Mouse (Mus musculus): ENCODE data around the gene Acsbg1. TPM values are rescaled to one million over a fixed set of nuclear protein-coding genes. Genes with fewer than 3 reads are reported as not detected.
A peak's percentile ranks its signal among the peaks of the same experiment; 100 is the strongest.
"Not testable (repeated sequence)": the region's sequence is repeated elsewhere in the genome, so short reads cannot be mapped to it uniquely, and the experiment has no call there.

Gene Acsbg1
- polyA plus RNA-seq (2016; fragmentation: Nextera tagmentation; extraction: Ambion mirVana): 7.4 and 12.9 TPM in 2 replicates

DNA sequence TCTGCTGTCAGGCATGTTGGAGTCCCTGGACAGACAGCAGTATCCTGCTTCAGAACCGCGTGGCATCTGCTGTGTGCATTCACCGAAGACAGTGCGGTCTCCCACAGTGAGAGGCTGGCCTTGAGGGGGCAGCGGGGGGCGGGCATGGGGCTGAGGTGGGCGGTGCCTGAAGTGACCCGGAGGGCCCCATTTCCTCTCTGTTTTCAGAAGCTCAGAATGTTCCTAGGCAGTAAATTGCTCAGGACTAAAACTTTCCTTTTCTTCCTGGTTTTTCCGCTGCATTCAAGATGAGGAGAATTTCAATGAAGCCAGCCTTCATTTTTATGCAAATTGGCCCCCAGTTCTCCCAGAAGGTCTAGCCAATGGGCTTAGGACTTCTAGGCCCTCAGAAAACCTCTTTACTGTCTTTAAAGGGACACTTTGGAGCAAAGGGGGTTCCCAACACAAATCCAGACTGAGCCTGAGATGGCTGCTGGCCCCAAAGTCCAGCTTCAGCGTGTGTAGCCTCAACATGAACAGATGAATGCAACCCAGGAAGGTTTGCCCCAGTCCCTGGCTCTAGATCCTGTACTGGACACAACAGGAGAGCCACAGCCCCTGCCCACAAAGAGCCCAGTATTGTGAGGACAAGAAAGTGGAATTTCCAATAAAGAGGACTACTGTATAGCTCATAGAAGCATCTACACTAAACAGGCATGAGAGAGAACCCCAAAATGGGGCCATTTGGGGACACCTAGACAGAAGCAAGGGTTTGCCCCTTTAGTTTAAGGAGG, at the start of gene Acsbg1:
Acsbg1 (minus strand) TSS at position 266 of the 773 bp plus-strand sequence.
- H3K27me3 ChIP-seq (ENCODE audit: low read depth, poor library complexity, severe bottlenecking): no peaks in the 10 kb centered on the region
- peak within 1 kb of the TSS; percentile 47 for H3K4me3 ChIP-seq
- no peaks in the 10 kb centered on the region for H3K36me3 ChIP-seq
- peak; percentile 40 for DNase-seq (ENCODE audit: low spot score)
- no peaks in the 10 kb centered on the region for H3K9me3 ChIP-seq (replicated peaks)
- 9% methylated on average over 10 of the region's 10 CpGs for WGBS
- peak within 1 kb of the TSS; percentile 84 for H3K27ac ChIP-seq (replicated peaks)
- H3K4me1 ChIP-seq: peaks cover 19% of the 10 kb centered on the region

DNA sequence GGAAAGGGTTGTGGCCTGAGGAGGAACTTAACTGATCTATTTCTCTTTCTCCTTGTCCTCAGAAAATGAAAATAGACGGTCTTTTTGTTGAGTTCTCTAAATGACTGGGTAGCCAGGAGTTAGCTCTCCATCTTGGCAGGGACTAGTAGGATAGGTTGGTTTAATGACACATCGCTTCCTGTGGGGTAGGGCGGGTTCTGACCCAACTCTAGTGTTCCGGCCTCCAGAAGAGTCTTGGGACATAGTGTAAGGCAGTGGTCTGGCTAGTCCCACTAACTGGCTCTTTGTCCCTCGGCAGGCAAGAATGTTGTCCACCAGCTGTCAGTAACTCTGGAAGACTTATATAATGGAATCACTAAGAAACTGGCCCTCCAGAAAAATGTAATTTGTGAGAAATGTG, 46.4 kb upstream of the Acsbg1 start:
- Histone ChIP-seq H3K27me3 (ENCODE audit: low read depth, poor library complexity, severe bottlenecking) (peaks cover 5% of the 10 kb centered on the region; the same call in 1 of the 2 replicates), H3K9me3 (replicated peaks) (no peaks in the 10 kb centered on the region), H3K27ac (replicated peaks) (no peak overlapping the region), H3K4me1 (peaks cover 15% of the 10 kb centered on the region), H3K4me3 (no peak overlapping the region), H3K36me3 (peaks cover 30% of the 10 kb centered on the region)
- 89% methylated on average over 5 of the region's 5 CpGs for WGBS
- no peak for DNase-seq (ENCODE audit: low spot score)

- Histone ChIP-seq H3K36me3 (peaks cover 24% of the 10 kb centered on the region), H3K27ac (replicated peaks) (no peak overlapping the region), H3K27me3 (ENCODE audit: low read depth, poor library complexity, severe bottlenecking) (peaks cover 5% of the 10 kb centered on the region; the same call in 1 of the 2 replicates), H3K9me3 (replicated peaks) (no peaks in the 10 kb centered on the region), H3K4me3 (no peak overlapping the region), H3K4me1 (peaks cover 15% of the 10 kb centered on the region)
- DNase-seq (ENCODE audit: low spot score): no peak
- WGBS: 50% methylated on average over 8 of the region's 8 CpGs
These were observed 45.8 kb upstream of the Acsbg1 start for GRCm38 (mm10) chr9:54707288-54707999.

DNA sequence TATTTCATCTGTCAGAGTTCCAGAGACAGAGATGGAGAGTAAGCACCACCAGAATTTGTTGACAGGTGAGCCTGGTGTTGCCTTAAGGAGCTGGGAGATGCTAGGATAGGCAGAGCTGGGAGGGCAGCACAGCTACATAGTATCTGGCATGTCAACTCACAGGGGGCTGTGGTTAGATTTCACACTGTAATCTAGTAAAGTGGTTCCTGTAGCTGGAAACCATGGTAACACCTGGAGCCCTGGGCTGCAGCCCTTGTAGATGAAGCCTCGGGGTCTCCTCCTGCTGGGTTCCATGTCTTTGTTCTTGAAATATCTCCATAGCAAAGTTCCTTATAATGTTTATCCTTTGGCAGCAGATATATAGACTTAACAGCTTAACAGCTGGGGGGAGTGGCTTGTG, 43.9 kb upstream of the Acsbg1 start:
- H3K27ac ChIP-seq (replicated peaks): no peak overlapping the region
- peaks cover 6% of the 10 kb centered on the region; the same call in 1 of the 2 replicates for H3K36me3 ChIP-seq
- DNase-seq (ENCODE audit: low spot score): no peak
- H3K4me3 ChIP-seq: no peak overlapping the region
- whole genome bisulfite sequencing: 65% methylated on average over 1 of the region's 1 CpGs
- H3K27me3 ChIP-seq (ENCODE audit: low read depth, poor library complexity, severe bottlenecking): peaks cover 17% of the 10 kb centered on the region
- H3K4me1 ChIP-seq: peaks cover 15% of the 10 kb centered on the region
- H3K9me3 ChIP-seq (replicated peaks): no peaks in the 10 kb centered on the region

GRCm38 (mm10) chr9:54704361-54704760, 42.7 kb upstream of the Acsbg1 start:
- no peak for DNase-seq (ENCODE audit: low spot score)
- Histone ChIP-seq H3K9me3 (replicated peaks) (no peaks in the 10 kb centered on the region), H3K27me3 (ENCODE audit: low read depth, poor library complexity, severe bottlenecking) (peaks cover 29% of the 10 kb centered on the region), H3K4me1 (peaks cover 23% of the 10 kb centered on the region), H3K36me3 (0 out of 2 replicates have a peak, but pooled peaks cover 4% of the 10 kb centered on the region), H3K27ac (replicated peaks) (no peak overlapping the region), H3K4me3 (no peak overlapping the region)
- WGBS: 80% methylated on average over 5 of the region's 5 CpGs

DNA sequence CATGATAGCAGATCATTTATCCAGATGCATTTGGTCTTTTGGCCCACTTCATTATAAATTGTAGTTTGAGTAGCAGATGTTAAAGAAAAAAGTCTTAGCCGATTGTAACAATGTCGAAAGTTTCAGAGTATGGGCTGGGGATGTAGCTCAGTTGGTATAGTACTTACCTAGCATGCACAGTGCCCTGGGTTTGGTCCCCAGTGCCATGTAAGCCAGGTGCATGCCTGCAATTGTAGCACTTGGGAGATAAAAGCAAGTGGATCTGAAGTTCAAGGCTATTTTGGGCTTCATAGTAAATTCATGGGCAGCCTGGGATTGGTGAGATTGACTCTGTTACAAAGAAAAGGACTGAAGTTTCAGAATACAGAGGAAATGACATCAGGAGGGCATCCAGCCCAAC, 40.9 kb upstream of the Acsbg1 start:
- Histone ChIP-seq H3K36me3 (no peaks in the 10 kb centered on the region), H3K4me3 (no peak overlapping the region), H3K27me3 (ENCODE audit: low read depth, poor library complexity, severe bottlenecking) (peaks cover 42% of the 10 kb centered on the region), H3K9me3 (replicated peaks) (no peaks in the 10 kb centered on the region), H3K27ac (replicated peaks) (no peak overlapping the region), H3K4me1 (peaks cover 25% of the 10 kb centered on the region)
- WGBS: 93% methylated on average over 2 of the region's 2 CpGs
- DNase-seq (ENCODE audit: low spot score): no peak

- Histone ChIP-seq H3K4me1 (peaks cover 15% of the 10 kb centered on the region), H3K9me3 (replicated peaks) (no peaks in the 10 kb centered on the region), H3K27ac (replicated peaks) (no peak overlapping the region), H3K36me3 (no peaks in the 10 kb centered on the region), H3K27me3 (ENCODE audit: low read depth, poor library complexity, severe bottlenecking) (peaks cover 48% of the 10 kb centered on the region), H3K4me3 (no peak overlapping the region)
- 83% methylated on average over 7 of the region's 7 CpGs for WGBS
- no peak for DNase-seq (ENCODE audit: low spot score)
These were observed 39.1 kb upstream of the Acsbg1 start for GRCm38 (mm10) chr9:54700746-54701145.

DNA sequence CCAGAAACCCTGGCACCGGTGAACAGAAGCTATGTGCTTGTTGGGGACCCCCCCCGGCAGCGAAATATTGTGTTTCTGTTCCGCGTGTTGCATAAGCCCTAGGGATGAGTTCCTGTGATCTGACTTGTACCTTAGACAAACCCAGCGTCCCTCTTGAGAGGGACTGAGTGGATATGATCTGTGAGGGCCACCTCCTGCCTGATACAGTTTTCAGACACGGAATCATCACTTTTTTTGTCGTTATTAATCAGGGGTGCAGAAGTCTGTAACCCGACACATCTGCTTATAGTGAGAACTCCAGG, 38.5 kb upstream of the Acsbg1 start:
- peak overlapping the region; percentile 76 for H3K4me3 ChIP-seq
- peak overlapping the region; percentile 83 for H3K27ac ChIP-seq (replicated peaks)
- no peak for DNase-seq (ENCODE audit: low spot score)
- 39% methylated on average over 9 of the region's 9 CpGs for WGBS
- H3K9me3 ChIP-seq (replicated peaks): no peaks in the 10 kb centered on the region
- peaks cover 15% of the 10 kb centered on the region for H3K4me1 ChIP-seq
- H3K27me3 ChIP-seq (ENCODE audit: low read depth, poor library complexity, severe bottlenecking): peaks cover 53% of the 10 kb centered on the region
- H3K36me3 ChIP-seq: no peaks in the 10 kb centered on the region

DNA sequence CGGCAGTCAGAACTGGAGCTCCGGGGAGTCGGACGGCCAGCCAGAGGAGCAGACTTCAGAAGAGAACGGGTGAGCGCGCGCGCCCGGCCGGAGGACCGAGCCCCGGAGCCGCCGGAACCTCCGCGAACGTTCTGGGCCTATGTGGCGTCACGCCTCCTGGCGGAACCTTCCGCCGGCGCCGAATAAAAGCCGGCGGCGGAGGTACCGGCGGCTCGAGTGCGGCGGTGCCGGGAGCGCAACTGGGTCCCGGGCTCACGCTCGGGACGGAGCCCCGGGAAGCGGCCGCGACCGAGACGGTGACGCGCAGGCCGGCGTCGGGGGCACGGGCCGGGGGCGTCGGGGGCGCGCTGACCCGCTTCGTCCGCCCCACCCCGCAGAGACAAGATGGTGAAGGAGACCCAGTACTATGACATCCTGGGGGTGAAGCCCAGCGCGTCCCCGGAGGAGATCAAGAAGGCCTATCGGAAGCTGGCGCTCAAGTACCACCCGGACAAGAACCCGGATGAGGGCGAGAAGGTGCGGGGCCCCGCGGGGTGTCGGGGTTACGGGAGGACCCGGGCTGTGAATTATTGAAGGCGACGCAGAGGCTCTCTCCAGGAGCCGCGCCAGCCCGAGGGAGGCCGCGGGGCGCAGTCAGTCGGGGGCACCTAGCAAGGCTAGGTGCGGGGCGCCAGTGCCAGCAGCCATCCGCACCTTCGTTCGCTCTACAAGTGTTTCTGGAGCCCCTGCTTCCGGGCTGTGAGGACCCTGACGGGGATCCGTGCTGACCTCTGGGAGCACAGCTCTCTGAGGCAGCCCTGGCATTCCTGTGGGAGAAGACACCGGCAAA, 37.9 kb upstream of the Acsbg1 start:
- H3K4me3 ChIP-seq: peak overlapping the region; percentile 76
- DNase-seq (ENCODE audit: low spot score): peak; percentile 67
- no peaks in the 10 kb centered on the region for H3K36me3 ChIP-seq
- peak overlapping the region; percentile 83 for H3K27ac ChIP-seq (replicated peaks)
- peaks cover 56% of the 10 kb centered on the region for H3K27me3 ChIP-seq (ENCODE audit: low read depth, poor library complexity, severe bottlenecking)
- no peaks in the 10 kb centered on the region for H3K9me3 ChIP-seq (replicated peaks)
- peaks cover 15% of the 10 kb centered on the region for H3K4me1 ChIP-seq
- 2% methylated on average over 92 of the region's 92 CpGs for WGBS

DNA sequence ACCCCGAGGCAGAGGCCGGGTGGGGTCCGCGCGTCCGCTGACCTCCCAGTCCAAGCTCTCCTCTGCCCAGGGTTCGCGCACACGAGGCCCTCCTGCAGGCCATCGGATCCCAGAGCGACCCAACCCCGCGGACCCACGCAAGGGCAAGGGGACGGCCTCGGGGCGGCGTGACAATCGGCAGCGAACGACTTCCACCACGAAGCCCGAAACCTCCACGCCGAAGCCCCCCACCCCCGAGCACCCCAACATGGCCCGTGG, 37.3 kb upstream of the Acsbg1 start:
- Histone ChIP-seq H3K36me3 (no peaks in the 10 kb centered on the region), H3K27me3 (ENCODE audit: low read depth, poor library complexity, severe bottlenecking) (peaks cover 56% of the 10 kb centered on the region), H3K9me3 (replicated peaks) (no peaks in the 10 kb centered on the region), H3K4me1 (peaks cover 15% of the 10 kb centered on the region), H3K4me3 (peak overlapping the region; percentile 76), H3K27ac (replicated peaks) (peak overlapping the region; percentile 83)
- 16% methylated on average over 27 of the region's 27 CpGs for WGBS
- no peak for DNase-seq (ENCODE audit: low spot score)

DNA sequence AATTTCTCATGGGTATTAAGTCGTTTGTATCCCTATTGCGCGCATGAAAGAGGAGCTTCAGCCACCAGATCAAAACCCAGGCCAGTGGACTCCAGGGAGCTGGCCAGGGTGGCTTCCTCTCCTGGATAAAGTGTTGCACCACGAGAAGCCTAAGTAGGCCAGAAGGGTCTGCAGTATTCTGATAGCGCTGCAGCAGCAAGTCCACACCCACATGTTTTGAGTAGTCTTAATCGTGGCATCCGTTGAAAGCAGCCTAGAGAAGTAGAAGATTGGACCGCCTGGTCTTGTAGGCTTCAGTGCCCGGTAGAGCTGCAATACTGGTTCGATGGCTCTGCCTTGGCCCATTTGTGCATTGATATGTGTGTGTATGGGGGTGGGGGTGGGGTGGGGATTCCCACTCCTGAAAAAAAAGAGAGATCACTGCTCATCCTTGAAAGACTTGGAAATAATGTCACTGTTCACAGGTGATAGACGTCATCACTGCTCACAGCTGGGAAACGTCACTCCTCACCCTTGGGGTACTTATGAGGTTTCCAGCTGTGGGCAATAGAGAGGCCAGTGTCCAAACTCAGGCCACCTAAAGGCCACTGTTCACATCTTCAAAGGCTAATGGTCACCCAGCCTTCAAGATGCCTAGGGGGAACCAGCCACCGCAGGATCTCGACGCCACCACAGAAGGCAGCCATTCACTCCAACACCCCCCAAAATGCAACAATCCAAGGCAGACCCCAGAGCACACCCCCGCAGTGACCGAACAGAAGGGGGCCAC, 36.8 kb upstream of the Acsbg1 start, which contains the start of gene Dnaja4:
Dnaja4 (plus strand) TSS at position 556 of the 769 bp plus-strand sequence.
- peak within 1 kb of the TSS; percentile 83 for H3K27ac ChIP-seq (replicated peaks)
- H3K27me3 ChIP-seq (ENCODE audit: low read depth, poor library complexity, severe bottlenecking): peaks cover 56% of the 10 kb centered on the region
- H3K36me3 ChIP-seq: no peaks in the 10 kb centered on the region
- H3K4me1 ChIP-seq: peaks cover 15% of the 10 kb centered on the region
- DNase-seq (ENCODE audit: low spot score): no peak
- peak within 1 kb of the TSS; percentile 76 for H3K4me3 ChIP-seq
- WGBS: 72% methylated on average over 17 of the region's 17 CpGs
- H3K9me3 ChIP-seq (replicated peaks): no peaks in the 10 kb centered on the region

- peak; percentile 39 for DNase-seq (ENCODE audit: low spot score)
- Histone ChIP-seq H3K27me3 (ENCODE audit: low read depth, poor library complexity, severe bottlenecking) (peaks cover 22% of the 10 kb centered on the region), H3K4me1 (peaks cover 17% of the 10 kb centered on the region), H3K4me3 (peak overlapping the region; percentile 47)
- H3K36me3 ChIP-seq; H3K27ac ChIP-seq (replicated peaks); H3K9me3 ChIP-seq (replicated peaks): not testable (repeated sequence)
- WGBS: 9% methylated on average over 31 of the region's 31 CpGs
These were observed 29.7 kb upstream of the Acsbg1 start for GRCm38 (mm10) chr9:54691241-54691805.
